Mouse (Mus musculus) lung, postnatal 4 days (tissue): ENCODE results near the gene Negr1.

Experiments
- DNase-seq, 2 experiments: peaks; one replicate each; pipeline ENCODE4 v3.0.0; 2021

Gene Negr1

GRCm38 (mm10) chr3:156925102-156925501 is 363.5 kb downstream of the Negr1 start:
- DNase-seq = no peak

- no peak for DNase-seq
Observed at GRCm38 (mm10) chr3:156928396-156929061, 366.9 kb downstream of the Negr1 start.

GRCm38 (mm10) chr3:156929062-156929397 is 367.4 kb downstream of the Negr1 start:
- no peak for DNase-seq

- DNase-seq = no peak
Observed at GRCm38 (mm10) chr3:156929677-156930440, 368.3 kb downstream of the Negr1 start.

- DNase-seq = no peak
Observed at GRCm38 (mm10) chr3:156931011-156931410, 369.4 kb downstream of the Negr1 start.

- no peak for DNase-seq
Observed at GRCm38 (mm10) chr3:156931540-156931939, 369.9 kb downstream of the Negr1 start.

- DNase-seq = no peak
Observed at GRCm38 (mm10) chr3:156934778-156935290, 373.2 kb downstream of the Negr1 start.

- no peak for DNase-seq
Observed at GRCm38 (mm10) chr3:156947404-156947803, 385.8 kb downstream of the Negr1 start.

GRCm38 (mm10) chr3:156952970-156953369 is 391.4 kb downstream of the Negr1 start:
- DNase-seq = no peak

GRCm38 (mm10) chr3:156955094-156955493 is 393.5 kb downstream of the Negr1 start:
- no peak for DNase-seq

GRCm38 (mm10) chr3:156958640-156959039 is 397.0 kb downstream of the Negr1 start:
- DNase-seq = no peak

- no peak for DNase-seq
Observed at GRCm38 (mm10) chr3:156968764-156969163, 407.2 kb downstream of the Negr1 start.

- no peak for DNase-seq
Observed at GRCm38 (mm10) chr3:156971104-156971503, 409.5 kb downstream of the Negr1 start.

GRCm38 (mm10) chr3:156976816-156977215 is 415.2 kb downstream of the Negr1 start:
- DNase-seq = no peak

GRCm38 (mm10) chr3:156980042-156980716 is 418.6 kb downstream of the Negr1 start:
- no peak for DNase-seq

GRCm38 (mm10) chr3:156982102-156982501 is 420.5 kb downstream of the Negr1 start:
- DNase-seq = peak; percentile 20 to 62

GRCm38 (mm10) chr3:156987113-156987512 is 425.5 kb downstream of the Negr1 start:
- DNase-seq = no peak

GRCm38 (mm10) chr3:156992171-156992570 is 430.6 kb downstream of the Negr1 start:
- DNase-seq = no peak

- DNase-seq = no peak
Observed at GRCm38 (mm10) chr3:156992811-156993210, 431.2 kb downstream of the Negr1 start.

- peak; percentile 69 to 73 for DNase-seq
Observed at GRCm38 (mm10) chr3:156999177-156999808, 437.7 kb downstream of the Negr1 start.

GRCm38 (mm10) chr3:157021632-157022031 is 460.0 kb downstream of the Negr1 start:
- peak in 1 of 2 experiments; percentile 9 for DNase-seq

- no peak for DNase-seq
Observed at GRCm38 (mm10) chr3:157024580-157024979, 463.0 kb downstream of the Negr1 start.

GRCm38 (mm10) chr3:157031513-157032142 is 470.0 kb downstream of the Negr1 start:
- no peak for DNase-seq
